Mouse (Mus musculus): ENCODE measurements around the gene Frem2. TPM values are rescaled to one million over a fixed set of nuclear protein-coding genes. Genes with fewer than 3 reads are reported as not detected.

The Frem2 gene
- polyA plus RNA-seq, 1 experiment from 2014 or later: 10.2 TPM

- no peak overlapping the region; the same call in 1 of the 2 replicates for H3K9ac ChIP-seq (ENCODE audit: low read length)
- no peaks in the 10 kb centered on the region for H3K9me3 ChIP-seq (ENCODE audit: control insufficient read depth, low read length)
- no peaks in the 10 kb centered on the region for H3K36me3 ChIP-seq (ENCODE audit: control insufficient read depth, insufficient read depth, low read length)
- H3K4me2 ChIP-seq (ENCODE audit: low read depth, low read length): peak overlapping the region; percentile 29
- ATAC-seq (ENCODE audit: low read depth): peak; percentile 77
- WGBS: 8% methylated on average over 9 of the region's 9 CpGs
- H3K27me3 ChIP-seq (ENCODE audit: control insufficient read depth, insufficient read depth, low read depth, low read length): no peaks in the 10 kb centered on the region
- peak overlapping the region; percentile 87 for H3K27ac ChIP-seq (ENCODE audit: low read length)
- H3K4me1 ChIP-seq (replicated peaks; ENCODE audit: control insufficient read depth, insufficient read depth, low read length): peaks cover 11% of the 10 kb centered on the region; the same call in 1 of the 2 replicates
- H3K4me3 ChIP-seq (ENCODE audit: low read length): no peak overlapping the region
Measured at GRCm38 (mm10) chr3:53598153-53598800, 58.9 kb downstream of the Frem2 start.

GRCm38 (mm10) chr3:53594471-53594870 is 62.7 kb downstream of the Frem2 start:
- ATAC-seq (ENCODE audit: low read depth): no peak
- no peak overlapping the region for H3K4me3 ChIP-seq (ENCODE audit: low read length)
- WGBS: 52% methylated on average over 4 of the region's 4 CpGs
- no peaks in the 10 kb centered on the region for H3K9me3 ChIP-seq (ENCODE audit: control insufficient read depth, low read length)
- H3K27ac ChIP-seq (ENCODE audit: low read length): no peak overlapping the region
- H3K9ac ChIP-seq (ENCODE audit: low read length): no peak overlapping the region
- H3K4me2 ChIP-seq (ENCODE audit: low read depth, low read length): no peak overlapping the region
- no peaks in the 10 kb centered on the region for H3K36me3 ChIP-seq (ENCODE audit: control insufficient read depth, insufficient read depth, low read length)
- H3K27me3 ChIP-seq (ENCODE audit: control insufficient read depth, insufficient read depth, low read depth, low read length): no peaks in the 10 kb centered on the region
- peaks cover 14% of the 10 kb centered on the region; the same call in 1 of the 2 replicates for H3K4me1 ChIP-seq (replicated peaks; ENCODE audit: control insufficient read depth, insufficient read depth, low read length)

GRCm38 (mm10) chr3:53593718-53594117 is 63.4 kb downstream of the Frem2 start:
- no peak overlapping the region for H3K27ac ChIP-seq (ENCODE audit: low read length)
- H3K4me3 ChIP-seq (ENCODE audit: low read length): no peak overlapping the region
- no peak for ATAC-seq (ENCODE audit: low read depth)
- no peak overlapping the region for H3K4me2 ChIP-seq (ENCODE audit: low read depth, low read length)
- WGBS: 23% methylated on average over 3 of the region's 3 CpGs
- no peaks in the 10 kb centered on the region for H3K36me3 ChIP-seq (ENCODE audit: control insufficient read depth, insufficient read depth, low read length)
- H3K27me3 ChIP-seq (ENCODE audit: control insufficient read depth, insufficient read depth, low read depth, low read length): no peaks in the 10 kb centered on the region
- no peak overlapping the region for H3K9ac ChIP-seq (ENCODE audit: low read length)
- H3K4me1 ChIP-seq (replicated peaks; ENCODE audit: control insufficient read depth, insufficient read depth, low read length): peaks cover 10% of the 10 kb centered on the region; the same call in 1 of the 2 replicates
- H3K9me3 ChIP-seq (ENCODE audit: control insufficient read depth, low read length): no peaks in the 10 kb centered on the region

GRCm38 (mm10) chr3:53592036-53592435 is 65.1 kb downstream of the Frem2 start:
- Histone ChIP-seq H3K36me3 (ENCODE audit: control insufficient read depth, insufficient read depth, low read length) (no peaks in the 10 kb centered on the region), H3K4me2 (ENCODE audit: low read depth, low read length) (no peak overlapping the region), H3K4me3 (ENCODE audit: low read length) (no peak overlapping the region), H3K27me3 (ENCODE audit: control insufficient read depth, insufficient read depth, low read depth, low read length) (no peaks in the 10 kb centered on the region), H3K4me1 (replicated peaks; ENCODE audit: control insufficient read depth, insufficient read depth, low read length) (peaks cover 3% of the 10 kb centered on the region; the same call in 1 of the 2 replicates), H3K9me3 (ENCODE audit: control insufficient read depth, low read length) (no peaks in the 10 kb centered on the region), H3K9ac (ENCODE audit: low read length) (no peak overlapping the region), H3K27ac (ENCODE audit: low read length) (no peak overlapping the region)
- WGBS: 87% methylated on average over 7 of the region's 7 CpGs
- no peak for ATAC-seq (ENCODE audit: low read depth)

GRCm38 (mm10) chr3:53590139-53590621 is 67.0 kb downstream of the Frem2 start:
- Histone ChIP-seq H3K36me3 (ENCODE audit: control insufficient read depth, insufficient read depth, low read length) (no peaks in the 10 kb centered on the region), H3K27me3 (ENCODE audit: control insufficient read depth, insufficient read depth, low read depth, low read length) (no peaks in the 10 kb centered on the region), H3K27ac (ENCODE audit: low read length) (peak overlapping the region; percentile 82), H3K4me3 (ENCODE audit: low read length) (no peak overlapping the region), H3K4me2 (ENCODE audit: low read depth, low read length) (peak overlapping the region; percentile 35; the same call in 1 of the 2 replicates), H3K4me1 (replicated peaks; ENCODE audit: control insufficient read depth, insufficient read depth, low read length) (peaks cover 3% of the 10 kb centered on the region; the same call in 1 of the 2 replicates), H3K9me3 (ENCODE audit: control insufficient read depth, low read length) (no peaks in the 10 kb centered on the region), H3K9ac (ENCODE audit: low read length) (no peak overlapping the region)
- ATAC-seq (ENCODE audit: low read depth): peak; percentile 94
- WGBS: 0% methylated on average over 2 of the region's 2 CpGs

- H3K4me3 ChIP-seq (ENCODE audit: low read length): no peak overlapping the region
- no peaks in the 10 kb centered on the region; the same call in 1 of the 2 replicates for H3K4me1 ChIP-seq (replicated peaks; ENCODE audit: control insufficient read depth, insufficient read depth, low read length)
- H3K36me3 ChIP-seq (ENCODE audit: control insufficient read depth, insufficient read depth, low read length): no peaks in the 10 kb centered on the region
- H3K9ac ChIP-seq (ENCODE audit: low read length): no peak overlapping the region
- H3K9me3 ChIP-seq (ENCODE audit: control insufficient read depth, low read length): no peaks in the 10 kb centered on the region
- H3K27ac ChIP-seq (ENCODE audit: low read length): no peak overlapping the region
- no peak for ATAC-seq (ENCODE audit: low read depth)
- no peaks in the 10 kb centered on the region for H3K27me3 ChIP-seq (ENCODE audit: control insufficient read depth, insufficient read depth, low read depth, low read length)
- no peak overlapping the region for H3K4me2 ChIP-seq (ENCODE audit: low read depth, low read length)
- 85% methylated on average over 8 of the region's 8 CpGs for WGBS
Measured at GRCm38 (mm10) chr3:53583248-53583647, 73.9 kb downstream of the Frem2 start.

GRCm38 (mm10) chr3:53580596-53581254 is 76.4 kb downstream of the Frem2 start:
- no peaks in the 10 kb centered on the region for H3K9me3 ChIP-seq (ENCODE audit: control insufficient read depth, low read length)
- no peak overlapping the region for H3K9ac ChIP-seq (ENCODE audit: low read length)
- H3K4me3 ChIP-seq (ENCODE audit: low read length): no peak overlapping the region
- H3K4me2 ChIP-seq (ENCODE audit: low read depth, low read length): no peak overlapping the region
- no peaks in the 10 kb centered on the region; the same call in 1 of the 2 replicates for H3K4me1 ChIP-seq (replicated peaks; ENCODE audit: control insufficient read depth, insufficient read depth, low read length)
- H3K27me3 ChIP-seq (ENCODE audit: control insufficient read depth, insufficient read depth, low read depth, low read length): no peaks in the 10 kb centered on the region
- no peaks in the 10 kb centered on the region for H3K36me3 ChIP-seq (ENCODE audit: control insufficient read depth, insufficient read depth, low read length)
- ATAC-seq (ENCODE audit: low read depth): peak; percentile 73
- H3K27ac ChIP-seq (ENCODE audit: low read length): peak overlapping the region; percentile 41; the same call in 1 of the 2 replicates
- 46% methylated on average over 5 of the region's 5 CpGs for WGBS

GRCm38 (mm10) chr3:53579121-53579704 is 77.9 kb downstream of the Frem2 start:
- Histone ChIP-seq H3K4me2 (ENCODE audit: low read depth, low read length) (no peak overlapping the region), H3K9me3 (ENCODE audit: control insufficient read depth, low read length) (no peaks in the 10 kb centered on the region), H3K9ac (ENCODE audit: low read length) (no peak overlapping the region), H3K4me1 (replicated peaks; ENCODE audit: control insufficient read depth, insufficient read depth, low read length) (no peaks in the 10 kb centered on the region; the same call in 1 of the 2 replicates), H3K27ac (ENCODE audit: low read length) (no peak overlapping the region), H3K36me3 (ENCODE audit: control insufficient read depth, insufficient read depth, low read length) (no peaks in the 10 kb centered on the region), H3K4me3 (ENCODE audit: low read length) (no peak overlapping the region), H3K27me3 (ENCODE audit: control insufficient read depth, insufficient read depth, low read depth, low read length) (no peaks in the 10 kb centered on the region)
- ATAC-seq (ENCODE audit: low read depth): no peak
- WGBS: 63% methylated on average over 10 of the region's 10 CpGs

Measured in lung, embryonic 16.5 days (tissue).